ENCODE assay signal across 8 mouse cellular contexts in genomic region chr6:112362349-112362958, GRCm38 (mm10). TPM values are rescaled to one million over a fixed set of nuclear protein-coding genes. Genes with fewer than 3 reads are reported as not detected.
A peak's percentile ranks its signal among the peaks of the same experiment; 100 is the strongest.
DNase-seq lines count a peak whose midpoint lies in the region; ATAC-seq and TF ChIP-seq lines count a peak whose summit lies in the region.

No protein-coding gene starts in this region.

- no peak for TF ChIP-seq POLR2A in cerebellum, adult 2 months (IDR thresholded peaks at IDR 0.05; ENCODE audit: borderline replicate concordance, insufficient read depth, low read length)

- no peaks in the 10 kb centered on the region for H3K27me3 ChIP-seq in cerebellum, adult 2 months (ENCODE audit: control insufficient read depth, insufficient read depth, low read length)
- no peaks in the 10 kb centered on the region for H3K27me3 ChIP-seq in intestine, embryonic 15.5 days (replicated peaks)
- H3K27me3 ChIP-seq in midbrain, embryonic 12.5 days = no peaks in the 10 kb centered on the region
- H3K27me3 ChIP-seq in splenic B cell, adult 2 months (ENCODE audit: control insufficient read depth, insufficient read depth, low read length, poor library complexity, severe bottlenecking) = no peaks in the 10 kb centered on the region

- peak; percentile 62 to 85 for DNase-seq in heart, adult 18-20 months
- no peak for DNase-seq in heart, adult 11 months
- peak; percentile 21 to 49 for DNase-seq in cerebellum, adult 2 months
- peak; percentile 68 for DNase-seq in forelimb bud, embryonic 11.5 days (ENCODE audit: low read depth, low spot score)
- DNase-seq in left cerebral cortex, adult 2 months (ENCODE audit: extremely low spot score in 1 of 2, low spot score in 2 of 2) = peak; percentile 73 to 80
- peak; percentile 33 for DNase-seq in splenic B cell, adult 2 months (ENCODE audit: low read depth, low spot score)

- H3K4me1 ChIP-seq in cerebellum, adult 2 months (ENCODE audit: control insufficient read depth, insufficient read depth, low read length) = no peaks in the 10 kb centered on the region
- H3K4me1 ChIP-seq in intestine, embryonic 15.5 days (replicated peaks) = no peaks in the 10 kb centered on the region
- no peaks in the 10 kb centered on the region for H3K4me1 ChIP-seq in midbrain, embryonic 12.5 days

- ATAC-seq in intestine, embryonic 15.5 days = peak; percentile 63; the same call in 1 of the 2 replicates
- peak; percentile 39; the same call in 1 of the 2 replicates for ATAC-seq in midbrain, embryonic 12.5 days (ENCODE audit: low FRiP score, low read depth)

- no peak overlapping the region for H3K4me2 ChIP-seq in intestine, embryonic 15.5 days (replicated peaks)
- H3K4me2 ChIP-seq in midbrain, embryonic 12.5 days (replicated peaks) = no peak overlapping the region

- intact Hi-C loops in left cerebral cortex, adult 2 months (cut with DNase I) = loop anchor here (1.0 kb wide), 1 partner anchor 155 kb away; no protein-coding TSS in a partner anchor

- WGBS in cerebellum, adult 2 months = 32% methylated on average over 6 of the region's 6 CpGs
- 31% methylated on average over 6 of the region's 6 CpGs for WGBS in intestine, embryonic 15.5 days
- 46% methylated on average over 6 of the region's 6 CpGs for WGBS in midbrain, embryonic 12.5 days

- no peaks in the 10 kb centered on the region for H3K9me3 ChIP-seq in intestine, embryonic 15.5 days
- H3K9me3 ChIP-seq in midbrain, embryonic 12.5 days = no peaks in the 10 kb centered on the region

- no peak overlapping the region for H3K4me3 ChIP-seq in cerebellum, adult 2 months (replicated peaks; ENCODE audit: insufficient read depth, low read depth, low read length)
- no peak overlapping the region for H3K4me3 ChIP-seq in intestine, embryonic 15.5 days (replicated peaks)
- H3K4me3 ChIP-seq in left cerebral cortex, adult 2 months = no peak overlapping the region
- no peak overlapping the region for H3K4me3 ChIP-seq in midbrain, embryonic 12.5 days

- H3K36me3 ChIP-seq in intestine, embryonic 15.5 days = no peaks in the 10 kb centered on the region
- H3K36me3 ChIP-seq in midbrain, embryonic 12.5 days = no peaks in the 10 kb centered on the region
- H3K36me3 ChIP-seq in splenic B cell, adult 2 months (ENCODE audit: control insufficient read depth, insufficient read depth, low read length, poor library complexity, severe bottlenecking) = no peaks in the 10 kb centered on the region

- no peak overlapping the region for H3K27ac ChIP-seq in cerebellum, adult 2 months (ENCODE audit: insufficient read depth, low read length)
- no peak overlapping the region for H3K27ac ChIP-seq in intestine, embryonic 15.5 days
- H3K27ac ChIP-seq in left cerebral cortex, adult 2 months = no peak overlapping the region
- H3K27ac ChIP-seq in midbrain, embryonic 12.5 days (replicated peaks) = no peak overlapping the region

- peak; percentile 89 for TF ChIP-seq CTCF in cerebellum, adult 2 months (IDR thresholded peaks at IDR 0.05; ENCODE audit: borderline replicate concordance, insufficient read depth, low read depth, low read length)
- TF ChIP-seq CTCF in left cerebral cortex, adult 2 months (IDR thresholded peaks at IDR 0.05) = peak; percentile 79

- no peak overlapping the region for H3K9ac ChIP-seq in intestine, embryonic 15.5 days
- H3K9ac ChIP-seq in midbrain, embryonic 12.5 days (replicated peaks) = no peak overlapping the region

RNA-seq across cellular contexts. Expression of gene Ssu2, which starts 25.4 kb away (rescaled TPM):
- total RNA-seq in heart, adult 18-20 months (2021) = 1 to 10 TPM in 1 of 2 experiments, under 1 TPM in 1; 0.72 to 1.1 TPM
- 0.18 and 0.29 TPM in 2 replicates for polyA plus RNA-seq in cerebellum, adult 2 months (2012; rRNA removed)
- polyA plus RNA-seq in intestine, embryonic 15.5 days (2015; fragmentation: Nextera tagmentation; extraction: Ambion mirVana) = 2.3 and 3.3 TPM in 2 replicates
- under 1 TPM in 1 of 2 experiments, not detected in 1; 0.34 TPM for total RNA-seq in left cerebral cortex, adult 2 months (2021)
- 0.18 TPM in 1 of 2 replicates, not detected in the other for polyA plus RNA-seq in midbrain, embryonic 12.5 days (2016; fragmentation: Nextera tagmentation; extraction: Ambion mirVana)
